Mouse (Mus musculus): ENCODE measurements around the gene Slc7a1.

Gene Slc7a1

GRCm38 (mm10) chr5:148312443-148312842, 87.3 kb downstream of the Slc7a1 start:
- no peak for DNase-seq

DNA sequence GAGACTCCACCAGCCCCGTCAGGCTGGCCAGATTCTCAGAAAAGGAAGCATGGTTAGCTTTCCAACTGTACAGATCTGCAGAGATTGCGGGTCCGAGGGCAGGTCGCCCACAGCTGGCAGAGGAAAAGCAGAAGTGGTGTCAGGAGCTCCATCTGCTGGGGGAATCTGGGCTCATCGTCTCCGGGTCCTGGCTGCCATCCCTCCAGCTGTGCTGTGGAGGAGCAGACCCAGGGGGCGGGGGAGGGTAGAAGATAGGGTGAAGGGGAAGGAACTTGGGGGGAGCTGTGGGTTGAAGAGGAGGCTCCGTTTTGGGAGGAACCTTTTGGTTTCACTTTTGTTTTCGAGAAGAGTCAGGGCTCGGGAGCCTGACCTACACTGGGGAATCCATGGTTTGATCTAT, 88.9 kb downstream of the Slc7a1 start:
- DNase-seq = peak; percentile 29 to 31

DNA sequence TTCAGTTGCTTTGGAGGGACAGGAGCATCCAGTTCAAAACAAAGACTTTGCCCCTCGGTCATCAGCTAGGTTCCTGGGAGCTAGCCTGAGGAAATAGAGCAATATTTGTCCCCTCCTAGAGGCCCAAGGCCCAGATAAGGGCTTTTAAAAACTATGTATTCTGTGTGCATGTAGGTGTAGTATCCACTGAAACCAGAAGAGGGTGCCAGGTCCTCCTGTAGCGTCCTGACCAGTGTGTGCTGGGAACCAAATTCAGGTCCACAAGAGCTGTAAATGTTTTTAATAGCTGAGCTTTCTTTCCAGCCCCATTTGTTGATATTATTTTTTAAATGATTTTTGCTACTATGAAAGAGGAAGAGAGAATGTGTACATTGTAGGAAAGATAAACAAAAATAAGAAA, 95.6 kb downstream of the Slc7a1 start:
- DNase-seq = no peak

DNA sequence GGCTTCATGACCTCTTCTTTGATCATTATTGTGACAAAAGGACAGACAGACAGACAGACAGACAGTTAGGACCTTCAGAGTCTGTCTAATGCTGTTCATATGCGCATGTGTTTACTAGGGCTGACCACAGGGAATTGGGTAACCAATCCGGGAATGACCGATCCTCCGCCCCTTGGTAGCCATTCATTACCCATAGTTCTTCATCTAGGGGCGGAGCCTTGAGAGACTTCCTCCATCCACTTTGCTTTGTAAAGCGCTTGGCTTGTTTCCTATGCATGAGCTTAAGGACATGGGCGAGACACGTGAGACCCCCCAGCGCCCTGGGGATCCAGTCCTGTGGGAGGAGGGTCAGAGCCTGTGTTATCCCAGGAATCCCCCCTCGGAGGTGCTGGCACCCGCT, 96.7 kb downstream of the Slc7a1 start:
- no peak for DNase-seq

- DNase-seq = no peak
Measured at GRCm38 (mm10) chr5:148293346-148293745, 106.4 kb downstream of the Slc7a1 start.

- no peak for DNase-seq
Measured at GRCm38 (mm10) chr5:148292862-148293261, 106.8 kb downstream of the Slc7a1 start.

- no peak for DNase-seq
Measured at GRCm38 (mm10) chr5:148289951-148290350, 109.8 kb downstream of the Slc7a1 start.

- no peak for DNase-seq
Measured at GRCm38 (mm10) chr5:148288804-148289203, 110.9 kb downstream of the Slc7a1 start.

GRCm38 (mm10) chr5:148287529-148287928, 112.2 kb downstream of the Slc7a1 start:
- DNase-seq = no peak

- DNase-seq = no peak
Measured at GRCm38 (mm10) chr5:148283584-148283983, 116.1 kb downstream of the Slc7a1 start.

- DNase-seq = no peak
Measured at GRCm38 (mm10) chr5:148283177-148283576, 116.5 kb downstream of the Slc7a1 start.

DNA sequence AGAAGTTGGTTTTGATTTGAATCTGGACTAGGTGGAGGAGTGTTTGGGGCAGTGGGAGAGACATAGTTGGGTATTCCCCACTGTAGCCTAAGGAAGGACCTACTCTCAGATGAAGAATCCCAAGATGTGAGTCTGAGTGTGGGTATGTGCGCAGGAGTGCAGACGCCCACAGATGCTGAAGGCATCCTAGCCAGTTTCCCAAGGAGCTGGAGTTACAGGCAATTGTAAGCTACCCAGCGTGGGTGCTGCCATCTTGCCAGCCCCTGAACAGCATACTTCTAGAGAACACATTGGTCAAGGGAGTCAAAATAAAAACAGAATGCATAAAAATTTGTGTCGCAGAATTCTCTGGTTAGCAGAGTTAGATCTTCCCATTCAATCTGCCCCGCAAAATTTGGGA, 117.1 kb downstream of the Slc7a1 start:
- DNase-seq = no peak

DNA sequence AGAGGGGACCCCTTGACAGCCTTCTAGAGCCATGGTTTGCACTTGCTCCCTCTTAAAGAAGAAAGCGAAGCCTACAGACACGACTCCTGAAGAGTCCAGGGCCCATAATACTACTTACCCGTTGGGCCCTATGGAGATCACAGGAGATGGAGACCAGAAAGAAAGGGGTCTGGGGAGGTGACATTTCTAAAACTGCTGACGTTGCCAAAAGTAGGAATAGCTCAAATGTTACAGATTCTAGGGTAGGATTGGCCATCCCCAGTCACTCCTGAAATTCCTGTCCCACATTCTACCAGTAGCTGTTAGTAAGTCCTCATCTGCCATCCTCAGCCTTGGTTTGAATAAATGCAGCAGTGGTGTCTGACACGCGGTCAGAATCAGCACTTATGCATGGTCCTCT, 117.6 kb downstream of the Slc7a1 start:
- no peak for DNase-seq

DNA sequence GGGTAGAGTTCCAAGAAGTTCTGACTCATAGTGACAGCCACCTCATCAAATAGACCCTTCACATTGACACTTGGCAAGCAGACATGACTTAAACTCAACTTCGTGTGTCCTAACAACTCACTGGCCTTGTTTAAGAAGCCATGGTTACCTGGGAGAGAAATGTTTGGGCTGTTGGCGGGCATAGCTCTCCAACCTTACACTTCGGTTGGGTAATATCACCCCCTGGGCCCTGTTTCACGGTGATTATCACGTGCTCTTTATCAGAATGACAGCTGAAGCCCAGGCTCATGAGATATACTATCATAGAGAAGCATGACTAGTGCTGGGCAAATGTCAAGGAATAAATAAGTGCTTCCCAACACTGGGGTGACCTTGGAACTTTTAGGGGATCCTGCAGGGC, 119.4 kb downstream of the Slc7a1 start:
- DNase-seq = no peak

DNA sequence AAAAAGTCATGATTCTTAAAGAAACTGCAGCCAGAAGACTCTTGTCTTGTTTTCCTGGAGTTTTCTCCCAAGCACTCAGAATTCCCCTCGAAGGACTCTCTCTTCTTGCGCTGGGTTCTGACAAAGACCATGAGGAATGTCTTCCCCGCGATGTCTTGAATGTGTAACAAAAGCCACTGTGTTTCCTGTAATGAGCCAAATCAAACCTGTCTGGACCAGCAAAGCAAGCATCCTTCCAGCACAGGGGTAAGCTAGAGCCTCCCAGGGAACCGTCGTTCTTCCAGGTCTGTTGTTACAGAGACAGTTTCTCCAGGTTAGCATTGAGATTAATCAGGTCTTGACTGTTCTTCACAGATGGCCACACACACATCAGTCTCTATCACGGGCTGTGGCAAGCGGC, 121.5 kb downstream of the Slc7a1 start:
- DNase-seq = no peak
